Mouse (Mus musculus) G1E (cell line): ENCODE measurements at regions not wholly inside any gene's neighbourhood (a gene's known extent, or its start where the extent isn't known, plus 50 kb on each side); places are given as distances from the start of the nearest gene placed in this dataset.

Source experiments
- ATAC-seq: 2 replicates; pipeline ENCODE4 v1.8.0; 2016; ENCODE audit warnings: mild to moderate bottlenecking; ENCODE audit not compliant: insufficient number of reproducible peaks, poor library complexity, low FRiP score, severe bottlenecking; ENCODE audit errors: extremely low read depth
- DNase-seq: peaks from one replicate; pipeline ENCODE4 v3.0.0; 2012; ENCODE audit warnings: low spot score
- H3K27me3 ChIP-seq: 2 replicates; pipeline ENCODE4 v1.6.1; 2012; ENCODE audit warnings: mild to moderate bottlenecking, low read length, inconsistent platforms; ENCODE audit not compliant: insufficient read depth
- H3K36me3 ChIP-seq: replicated peaks from 2 replicates; pipeline ENCODE3; 2012; ENCODE audit warnings: mild to moderate bottlenecking, inconsistent platforms
- H3K4me1 ChIP-seq: 2 replicates; pipeline ENCODE4 v1.6.1; 2012; ENCODE audit warnings: low read depth, low read length, inconsistent platforms, mixed read lengths; ENCODE audit not compliant: insufficient read depth
- H3K4me3 ChIP-seq: 2 replicates; pipeline ENCODE4 v1.5.1; 2012; ENCODE audit warnings: low read depth, mild to moderate bottlenecking, inconsistent platforms, low read length, moderate library complexity, mixed read lengths
- H3K9me3 ChIP-seq: replicated peaks from 2 replicates; pipeline ENCODE4 v1.6.1; 2012; ENCODE audit warnings: inconsistent platforms
- CTCF ChIP-seq: IDR thresholded peaks from 2 replicates; pipeline ENCODE4 v1.5.1; 2012; ENCODE audit warnings: low read depth, low read length, inconsistent platforms, mixed read lengths
- GATA1 ChIP-seq: IDR thresholded peaks from 2 replicates; pipeline ENCODE4 v1.6.1; 2012; ENCODE audit warnings: borderline replicate concordance, low read length, inconsistent platforms, mixed read lengths
- GATA2 ChIP-seq: IDR thresholded peaks from 2 replicates; pipeline ENCODE4 v1.6.1; 2012; ENCODE audit warnings: low read depth, low read length, inconsistent platforms, borderline replicate concordance
- POLR2AphosphoS5 ChIP-seq: IDR thresholded peaks from 2 replicates; pipeline ENCODE4 v1.6.1; 2012; ENCODE audit warnings: low read depth, low read length, inconsistent platforms; ENCODE audit not compliant: insufficient replicate concordance
- TAL1 ChIP-seq: conservative IDR thresholded peaks from 2 replicates; pipeline ENCODE4 v1.6.1; 2012; ENCODE audit warnings: low read depth, low read length, inconsistent platforms, mixed read lengths

DNA sequence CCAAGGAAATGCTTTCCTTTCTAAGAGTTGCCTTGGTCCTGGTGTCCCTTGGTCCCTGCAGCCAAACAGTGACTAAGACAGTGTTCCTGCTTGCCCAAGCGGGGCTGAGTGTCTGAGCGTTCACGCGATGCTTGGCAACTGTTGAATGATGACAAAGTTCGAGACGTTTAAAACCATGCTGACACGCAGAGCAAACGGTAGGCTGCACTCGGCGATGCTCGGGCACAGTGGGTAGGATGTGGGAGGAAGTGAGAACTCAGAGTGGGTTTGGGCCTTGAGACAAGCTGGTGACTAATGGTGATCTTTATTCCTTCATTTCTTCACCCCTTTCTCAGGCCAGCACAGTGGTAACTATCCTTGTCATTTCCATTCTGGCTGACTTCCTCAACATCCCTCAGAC is 66.9 kb upstream of the Runx3 start:
- Histone ChIP-seq H3K27me3 (peaks cover 21% of the 10 kb centered on the region; the same call in 1 of the 2 replicates), H3K4me3 (no peak overlapping the region), H3K9me3 (peaks cover 8% of the 10 kb centered on the region), H3K36me3 (no peaks in the 10 kb centered on the region), H3K4me1 (peaks cover 26% of the 10 kb centered on the region)
- ATAC-seq (no peak), DNase-seq (no peak)
- TF ChIP-seq GATA1 (no peak), POLR2AphosphoS5 (no peak), GATA2 (no peak), TAL1 (no peak), CTCF (no peak)

DNA sequence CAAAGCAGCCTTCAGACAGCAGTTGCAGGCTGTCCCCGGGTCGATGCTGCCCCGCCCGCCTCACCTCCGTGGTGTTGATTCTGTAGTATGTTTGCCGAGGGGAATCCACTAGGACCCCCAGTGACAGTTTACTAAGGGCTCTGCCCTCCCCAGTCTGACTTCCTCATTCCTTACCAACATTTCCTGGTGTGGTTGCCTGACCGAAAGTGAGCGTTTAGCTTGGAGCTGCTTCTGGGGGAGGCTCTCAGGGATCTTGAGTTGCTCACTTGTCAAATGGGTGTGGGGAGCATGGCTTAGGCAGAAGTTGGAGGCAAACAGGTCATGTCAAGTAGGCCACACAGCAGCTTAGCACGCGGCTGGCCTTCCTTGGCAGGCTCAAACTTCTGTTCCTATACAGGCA is 66.1 kb upstream of the Runx3 start:
- Histone ChIP-seq H3K36me3 (no peaks in the 10 kb centered on the region), H3K4me1 (peaks cover 32% of the 10 kb centered on the region), H3K27me3 (peaks cover 24% of the 10 kb centered on the region; the same call in 1 of the 2 replicates), H3K9me3 (peaks cover 8% of the 10 kb centered on the region), H3K4me3 (no peak overlapping the region)
- ATAC-seq (no peak; the same call in 1 of the 2 replicates), DNase-seq (no peak)
- TF ChIP-seq GATA2 = no peak
- no peak for TF ChIP-seq CTCF
- TF ChIP-seq GATA1 = no peak
- TF ChIP-seq TAL1 = no peak
- no peak for TF ChIP-seq POLR2AphosphoS5

DNA sequence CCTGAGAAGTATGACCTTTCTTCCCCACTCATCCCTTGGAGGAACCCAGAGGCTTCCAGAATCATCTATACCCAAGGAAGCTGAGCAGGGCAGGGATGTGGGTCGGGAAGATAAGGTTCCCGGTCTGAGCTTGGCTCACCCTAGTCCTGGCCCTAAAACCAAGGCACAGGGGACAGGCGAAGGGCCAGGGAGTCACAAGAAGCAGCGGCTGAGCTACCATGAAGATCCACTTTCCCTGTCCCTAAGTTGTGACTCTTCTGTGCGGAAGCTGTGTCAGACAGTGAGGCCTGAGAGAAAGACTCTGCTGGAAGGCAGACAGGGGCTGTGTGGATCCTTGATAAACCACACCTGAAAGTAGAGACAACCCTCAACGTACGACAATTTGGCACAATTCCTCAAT is 64.1 kb upstream of the Runx3 start:
- Histone ChIP-seq H3K27me3 (peaks cover 23% of the 10 kb centered on the region; the same call in 1 of the 2 replicates), H3K4me1 (peaks cover 49% of the 10 kb centered on the region), H3K9me3 (peaks cover 8% of the 10 kb centered on the region), H3K4me3 (no peak overlapping the region), H3K36me3 (no peaks in the 10 kb centered on the region)
- no peak for ATAC-seq
- TF ChIP-seq POLR2AphosphoS5 (no peak), TAL1 (no peak), GATA2 (no peak), CTCF (no peak), GATA1 (no peak)
- no peak for DNase-seq

DNA sequence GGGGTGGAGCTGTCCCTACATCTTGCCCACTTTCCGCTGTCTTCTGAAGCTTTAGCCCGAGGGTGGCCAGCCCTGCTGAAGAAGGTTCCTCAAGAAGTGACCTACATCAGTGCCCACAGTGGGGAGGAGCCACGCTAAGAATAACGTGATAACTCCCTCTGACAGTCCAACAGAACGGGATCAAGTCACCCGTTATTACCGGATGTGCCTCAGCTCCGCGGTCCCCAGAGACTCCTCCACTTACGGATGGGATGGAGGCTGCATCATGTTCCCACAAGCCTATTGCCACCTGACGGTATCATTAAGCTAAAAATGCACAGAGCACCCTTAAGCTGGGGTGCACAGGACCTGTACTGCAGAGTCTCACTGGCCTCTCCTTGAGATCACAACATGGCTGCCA is 63.2 kb upstream of the Runx3 start:
- Histone ChIP-seq H3K36me3 (no peaks in the 10 kb centered on the region), H3K4me3 (no peak overlapping the region), H3K9me3 (peaks cover 8% of the 10 kb centered on the region), H3K27me3 (peaks cover 20% of the 10 kb centered on the region; the same call in 1 of the 2 replicates), H3K4me1 (peaks cover 53% of the 10 kb centered on the region)
- ATAC-seq (no peak), DNase-seq (no peak)
- TF ChIP-seq GATA1 (no peak), CTCF (no peak), TAL1 (no peak), GATA2 (no peak)

DNA sequence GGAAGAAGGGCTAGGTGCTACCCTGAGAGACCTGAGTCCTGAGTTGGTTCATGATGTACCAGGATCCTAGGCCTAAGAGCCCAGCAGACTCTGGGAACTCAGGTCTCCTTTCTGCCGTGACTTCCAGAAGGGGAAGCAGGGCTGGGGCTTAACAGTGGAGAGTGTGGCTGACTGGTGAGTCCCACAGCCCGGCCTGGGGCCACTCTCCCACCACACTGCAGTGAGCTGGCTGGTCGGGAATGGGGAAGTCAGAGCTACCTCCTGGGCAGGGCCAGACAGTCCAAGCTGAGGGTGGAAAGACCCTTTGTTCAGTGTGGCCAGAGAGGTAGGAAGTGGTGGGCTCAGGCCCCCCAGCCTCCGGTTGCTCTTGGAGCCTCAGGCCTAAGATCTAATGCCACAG is 61.6 kb upstream of the Runx3 start:
- Histone ChIP-seq H3K27me3 (peaks cover 15% of the 10 kb centered on the region; the same call in 1 of the 2 replicates), H3K4me1 (peaks cover 53% of the 10 kb centered on the region), H3K36me3 (no peaks in the 10 kb centered on the region), H3K4me3 (no peak overlapping the region), H3K9me3 (no peaks in the 10 kb centered on the region; the same call in 1 of the 2 replicates)
- no peak for TF ChIP-seq GATA2
- TF ChIP-seq GATA1 = no peak
- no peak for TF ChIP-seq CTCF
- TF ChIP-seq POLR2AphosphoS5 = no peak
- TF ChIP-seq TAL1 = no peak
- DNase-seq (no peak), ATAC-seq (no peak)

DNA sequence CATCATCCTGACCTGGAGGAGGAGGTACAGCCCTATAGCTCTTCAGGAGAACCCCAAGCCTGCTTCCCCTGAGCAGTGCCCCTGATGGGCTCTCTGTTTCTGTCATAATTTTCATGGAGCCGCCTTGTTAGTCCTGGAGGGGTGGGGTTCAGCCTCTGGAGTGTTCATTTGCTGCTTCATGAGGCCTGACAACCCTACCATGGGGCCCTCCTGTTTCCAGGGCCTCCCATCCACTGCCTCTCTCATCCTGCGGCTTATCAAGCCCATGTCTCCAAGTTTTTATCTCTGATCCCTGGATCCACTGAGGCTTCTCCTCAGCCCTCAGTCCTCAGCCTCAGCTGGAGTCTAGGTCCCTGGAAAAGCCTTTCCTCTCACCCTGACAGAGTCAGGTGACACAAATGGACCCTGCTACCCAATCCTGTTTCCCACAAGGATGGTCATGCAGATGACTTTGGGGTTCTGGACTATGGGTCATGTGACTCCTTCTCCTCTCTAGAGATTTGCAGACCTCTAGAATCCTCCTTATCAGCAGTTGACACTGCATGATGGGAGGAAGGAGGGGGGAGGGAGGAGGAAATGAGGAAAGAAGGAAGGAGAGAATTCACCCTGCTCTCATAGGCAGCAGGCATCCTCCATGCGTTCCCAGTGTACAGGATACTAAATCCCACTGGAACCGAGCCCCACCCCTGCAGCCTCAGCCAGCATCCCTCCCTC is 59.3 kb upstream of the Runx3 start:
- H3K4me3 ChIP-seq = peak overlapping the region; percentile 22; the same call in 1 of the 2 replicates
- no peaks in the 10 kb centered on the region for H3K36me3 ChIP-seq
- no peak for TF ChIP-seq GATA2
- TF ChIP-seq POLR2AphosphoS5 = no peak
- no peak for TF ChIP-seq CTCF
- TF ChIP-seq TAL1 = no peak; the same call in 1 of the 2 replicates
- TF ChIP-seq GATA1 = no peak
- peak; percentile 75 for ATAC-seq
- H3K27me3 ChIP-seq = peaks cover 24% of the 10 kb centered on the region
- H3K4me1 ChIP-seq = peaks cover 41% of the 10 kb centered on the region
- DNase-seq = no peak
- no peaks in the 10 kb centered on the region; the same call in 1 of the 2 replicates for H3K9me3 ChIP-seq
